Comparison of ENCODE assay signal across 7 mouse cellular contexts in the genomic region with DNA sequence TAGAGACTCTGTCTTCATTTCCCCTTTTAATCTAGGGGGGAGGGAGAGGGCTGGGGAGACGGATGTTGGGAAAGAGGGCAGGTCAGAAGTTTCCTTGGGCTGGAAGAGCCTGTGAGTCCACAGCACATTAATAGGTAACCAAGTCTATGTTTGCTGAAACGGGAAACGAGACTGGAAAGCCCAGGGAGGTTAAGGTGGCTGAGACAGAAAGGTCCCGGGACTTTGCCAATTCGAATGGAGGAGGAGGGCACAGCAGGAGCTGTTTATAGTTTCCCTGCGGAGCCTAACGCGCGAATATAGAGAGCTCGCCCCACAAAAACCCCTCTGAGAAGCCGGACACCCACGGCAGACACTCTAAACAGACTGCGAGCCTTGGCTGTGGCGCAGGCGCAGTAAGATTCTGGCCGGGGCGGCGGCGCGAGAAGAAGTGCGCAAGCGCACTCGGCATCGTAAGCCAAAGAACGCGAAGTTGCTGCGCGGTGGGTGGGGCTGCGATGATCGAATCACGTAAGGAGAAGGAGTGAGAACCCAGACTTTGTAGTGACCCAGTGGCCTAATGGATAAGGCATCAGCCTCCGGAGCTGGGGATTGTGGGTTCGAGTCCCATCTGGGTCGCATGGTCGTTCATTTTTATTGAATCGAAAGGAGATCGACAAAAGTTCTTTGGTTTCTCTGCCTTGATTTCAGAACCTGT. TPM values are rescaled to one million over a fixed set of nuclear protein-coding genes. Genes with fewer than 3 reads are reported as not detected.
DNase-seq lines count a peak whose midpoint lies in the region; ATAC-seq and TF ChIP-seq lines count a peak whose summit lies in the region.

No protein-coding gene starts in this region.

- H3K36me3 ChIP-seq in embryonic facial prominence, embryonic 11.5 days (replicated peaks; ENCODE audit: control insufficient read depth, insufficient read depth, low read depth, low read length) = no peaks in the 10 kb centered on the region
- H3K36me3 ChIP-seq in kidney, adult 2 months (ENCODE audit: control insufficient read depth, insufficient read depth, low read length) = no peaks in the 10 kb centered on the region
- H3K36me3 ChIP-seq in limb, embryonic 12.5 days = no peaks in the 10 kb centered on the region
- H3K36me3 ChIP-seq in midbrain, embryonic 15.5 days (replicated peaks) = no peaks in the 10 kb centered on the region
- no peaks in the 10 kb centered on the region for H3K36me3 ChIP-seq in spleen, adult 2 months (ENCODE audit: control insufficient read depth, insufficient read depth, low read length)

- H3K4me2 ChIP-seq in embryonic facial prominence, embryonic 11.5 days (ENCODE audit: low read depth, low read length) = peak overlapping the region; percentile 51
- H3K4me2 ChIP-seq in limb, embryonic 12.5 days = peak overlapping the region; percentile 57
- H3K4me2 ChIP-seq in midbrain, embryonic 15.5 days = peak overlapping the region; percentile 57

- peak overlapping the region; percentile 82 for H3K9ac ChIP-seq in embryonic facial prominence, embryonic 11.5 days (replicated peaks; ENCODE audit: low read length)
- H3K9ac ChIP-seq in limb, embryonic 12.5 days (replicated peaks) = peak overlapping the region; percentile 62
- peak overlapping the region; percentile 64 for H3K9ac ChIP-seq in midbrain, embryonic 15.5 days

- peak overlapping the region; percentile 55 for H3K4me3 ChIP-seq in embryonic facial prominence, embryonic 11.5 days (ENCODE audit: low read depth, low read length)
- peak overlapping the region; percentile 68 for H3K4me3 ChIP-seq in kidney, adult 2 months (ENCODE audit: insufficient read depth, low read depth, low read length)
- H3K4me3 ChIP-seq in limb, embryonic 12.5 days (replicated peaks) = peak overlapping the region; percentile 54
- H3K4me3 ChIP-seq in midbrain, embryonic 15.5 days = peak overlapping the region; percentile 58
- peak overlapping the region; percentile 84 for H3K4me3 ChIP-seq in spleen, adult 2 months (ENCODE audit: extremely low read depth, insufficient read depth, insufficient read length)

- peak; percentile 98 for DNase-seq in adrenal gland, postnatal 14 days
- peak; percentile 97 for DNase-seq in embryonic facial prominence, embryonic 11.5 days (ENCODE audit: low spot score)
- DNase-seq in heart, adult 18-20 months = peak; percentile 99 to 100
- DNase-seq in kidney, adult 2 months = peak; percentile 99
- peak; percentile 92 to 96 for DNase-seq in spleen, adult 2 months (ENCODE audit: low read depth in 1 of 2, low spot score in 2 of 2)

- no peaks in the 10 kb centered on the region for H3K27me3 ChIP-seq in embryonic facial prominence, embryonic 11.5 days (ENCODE audit: control insufficient read depth, insufficient read depth, low read length)
- no peaks in the 10 kb centered on the region for H3K27me3 ChIP-seq in kidney, adult 2 months (replicated peaks; ENCODE audit: control insufficient read depth, insufficient read depth, low read length)
- H3K27me3 ChIP-seq in limb, embryonic 12.5 days = no peaks in the 10 kb centered on the region
- H3K27me3 ChIP-seq in midbrain, embryonic 15.5 days (replicated peaks) = no peaks in the 10 kb centered on the region
- no peaks in the 10 kb centered on the region for H3K27me3 ChIP-seq in spleen, adult 2 months (ENCODE audit: control insufficient read depth, insufficient read depth, low read length)

- no peaks in the 10 kb centered on the region for H3K4me1 ChIP-seq in embryonic facial prominence, embryonic 11.5 days (ENCODE audit: control insufficient read depth, insufficient read depth, low read length)
- peaks cover 5% of the 10 kb centered on the region for H3K4me1 ChIP-seq in kidney, adult 2 months (ENCODE audit: control insufficient read depth, insufficient read depth, low read length)
- H3K4me1 ChIP-seq in limb, embryonic 12.5 days (replicated peaks) = peaks cover 8% of the 10 kb centered on the region
- H3K4me1 ChIP-seq in midbrain, embryonic 15.5 days = peaks cover 5% of the 10 kb centered on the region
- H3K4me1 ChIP-seq in spleen, adult 2 months (ENCODE audit: control insufficient read depth, insufficient read depth, insufficient read length) = peaks cover 6% of the 10 kb centered on the region

- peak; percentile 88 for ATAC-seq in embryonic facial prominence, embryonic 11.5 days (replicated peaks; ENCODE audit: insufficient number of reproducible peaks, low FRiP score, low TSS enrichment, low read depth)
- peak; percentile 93 for ATAC-seq in limb, embryonic 12.5 days (ENCODE audit: insufficient number of reproducible peaks, insufficient read depth, low FRiP score, low TSS enrichment, low read depth)
- peak; percentile 97 for ATAC-seq in midbrain, embryonic 15.5 days (replicated peaks)

- TF ChIP-seq CTCF in kidney, adult 2 months (conservative IDR thresholded peaks at IDR 0.05; ENCODE audit: insufficient read depth, insufficient read length, low read depth, low read length) = no peak
- no peak for TF ChIP-seq CTCF in spleen, adult 2 months (IDR thresholded peaks at IDR 0.05; ENCODE audit: extremely low read depth, insufficient read depth, insufficient read length, insufficient replicate concordance)

- H3K9me3 ChIP-seq in embryonic facial prominence, embryonic 11.5 days (replicated peaks; ENCODE audit: control insufficient read depth, low read length) = no peaks in the 10 kb centered on the region
- H3K9me3 ChIP-seq in limb, embryonic 12.5 days = no peaks in the 10 kb centered on the region
- no peaks in the 10 kb centered on the region for H3K9me3 ChIP-seq in midbrain, embryonic 15.5 days

- peak overlapping the region; percentile 88 for H3K27ac ChIP-seq in embryonic facial prominence, embryonic 11.5 days (replicated peaks; ENCODE audit: low read depth, low read length)
- peak overlapping the region; percentile 97 for H3K27ac ChIP-seq in kidney, adult 2 months (ENCODE audit: insufficient read depth, low read depth, low read length)
- H3K27ac ChIP-seq in limb, embryonic 12.5 days = peak overlapping the region; percentile 94
- peak overlapping the region; percentile 91 for H3K27ac ChIP-seq in midbrain, embryonic 15.5 days
- H3K27ac ChIP-seq in spleen, adult 2 months (ENCODE audit: insufficient read depth, low read length) = peak overlapping the region; percentile 100

- peak; percentile 95 for TF ChIP-seq POLR2A in kidney, adult 2 months (IDR thresholded peaks at IDR 0.05; ENCODE audit: low read depth, low read length)
- TF ChIP-seq POLR2A in spleen, adult 2 months (IDR thresholded peaks at IDR 0.05; ENCODE audit: low read depth, low read length) = peak; percentile 97

- WGBS in embryonic facial prominence, embryonic 11.5 days = under 1% methylated on average over 37 of the region's 37 CpGs
- under 1% methylated on average over 37 of the region's 37 CpGs for WGBS in kidney, adult 2 months
- under 1% methylated on average over 37 of the region's 37 CpGs for WGBS in limb, embryonic 12.5 days
- WGBS in midbrain, embryonic 15.5 days = under 1% methylated on average over 37 of the region's 37 CpGs
- under 1% methylated on average over 37 of the region's 37 CpGs for WGBS in spleen, adult 2 months

RNA-seq across cellular contexts. Expression of a gene that starts 13.0 kb away (rescaled TPM):
- 1.7 and 2.1 TPM in 2 replicates for total RNA-seq in adrenal gland, postnatal 14 days (2021)
- 1.8 and 3.4 TPM in 2 replicates for polyA plus RNA-seq in embryonic facial prominence, embryonic 11.5 days (2014; fragmentation: Nextera tagmentation; extraction: Ambion mirVana)
- total RNA-seq in heart, adult 18-20 months (2021) = 1 to 10 TPM; 1.4 to 3.7 TPM
- polyA plus RNA-seq in kidney, adult 2 months (2012; rRNA removed) = 1.8 and 2.6 TPM in 2 replicates
- polyA plus RNA-seq in limb, embryonic 12.5 days (2016; fragmentation: Nextera tagmentation; extraction: Ambion mirVana) = 1.8 and 2.0 TPM in 2 replicates
- 6.9 and 7.3 TPM in 2 replicates for polyA plus RNA-seq in midbrain, embryonic 15.5 days (2015; fragmentation: Nextera tagmentation; extraction: Ambion mirVana)
- polyA plus RNA-seq in spleen, adult 2 months (2012; rRNA removed) = 0.91 and 1.8 TPM in 2 replicates

RNA-seq across cellular contexts. Expression of a gene that starts 13.1 kb away (rescaled TPM):
- total RNA-seq in adrenal gland, postnatal 14 days (2021) = 42.6 and 55.8 TPM in 2 replicates
- polyA plus RNA-seq in embryonic facial prominence, embryonic 11.5 days (2014; fragmentation: Nextera tagmentation; extraction: Ambion mirVana) = 673 and 680 TPM in 2 replicates
- 10 to 100 TPM; 70.1 to 72.1 TPM for total RNA-seq in heart, adult 18-20 months (2021)
- 11.9 and 14.1 TPM in 2 replicates for polyA plus RNA-seq in kidney, adult 2 months (2012; rRNA removed)
- polyA plus RNA-seq in limb, embryonic 12.5 days (2016; fragmentation: Nextera tagmentation; extraction: Ambion mirVana) = 501 and 513 TPM in 2 replicates
- 154 and 163 TPM in 2 replicates for polyA plus RNA-seq in midbrain, embryonic 15.5 days (2015; fragmentation: Nextera tagmentation; extraction: Ambion mirVana)
- 16.0 and 16.1 TPM in 2 replicates for polyA plus RNA-seq in spleen, adult 2 months (2012; rRNA removed)

Comparison
In these comparisons a context has a peak if more than half of its experiments do, and no peak if none do; other contexts are left out.
1. Peak in every context shown above with its lines: DNase-seq, ATAC-seq, H3K4me3 ChIP-seq and H3K27ac ChIP-seq.